Mouse (Mus musculus) limb, embryonic 14.5 days (tissue): ENCODE data around the gene Fgf11. TPM values are rescaled to one million over a fixed set of nuclear protein-coding genes. Genes with fewer than 3 reads are reported as not detected.
A peak's percentile ranks its signal among the peaks of the same experiment; 100 is the strongest.

ENCODE experiments used
- ATAC-seq: fragments of 200-750 bp; cut with Nextera tagmentation; 2 replicates; pipeline ENCODE4 v1.8.0; 2017; ENCODE audit warnings: low read depth, moderate number of reproducible peaks, moderate TSS enrichment; ENCODE audit not compliant: low FRiP score
- DNase-seq: peaks from one replicate; pipeline ENCODE4 v3.0.0-alpha.2; 2015; ENCODE audit warnings: low spot score
- H3K27ac ChIP-seq: fragments of 300-500 bp; sonication (generic); replicated peaks from 2 replicates; pipeline ENCODE4 v1.5.1; 2014; ENCODE audit warnings: low read depth, mild to moderate bottlenecking, low read length, moderate library complexity, mixed read lengths
- H3K27me3 ChIP-seq: fragments of 300-500 bp; sonication (generic); 2 replicates; pipeline ENCODE4 v1.6.1; 2014; ENCODE audit warnings: low read length, mixed read lengths; ENCODE audit not compliant: control insufficient read depth, insufficient read depth
- H3K36me3 ChIP-seq: fragments of 300-500 bp; sonication (generic); 2 replicates; pipeline ENCODE4 v1.6.1; 2014; ENCODE audit warnings: mild to moderate bottlenecking, low read length, moderate library complexity, mixed read lengths; ENCODE audit not compliant: control insufficient read depth, insufficient read depth
- H3K4me1 ChIP-seq: fragments of 300-500 bp; sonication (generic); 2 replicates; pipeline ENCODE4 v1.6.1; 2014; ENCODE audit warnings: antibody characterized with exemption, low read length, mixed read lengths; ENCODE audit not compliant: control insufficient read depth, insufficient read depth
- H3K4me2 ChIP-seq: fragments of 300-500 bp; sonication (generic); replicated peaks from 2 replicates; pipeline ENCODE4 v1.6.1; 2014; ENCODE audit warnings: low read depth, mild to moderate bottlenecking, low read length, moderate library complexity; ENCODE audit not compliant: severe bottlenecking
- H3K4me3 ChIP-seq: fragments of 300-500 bp; sonication (generic); replicated peaks from 2 replicates; pipeline ENCODE4 v1.5.1; 2014; ENCODE audit warnings: low read length
- H3K9ac ChIP-seq: fragments of 300-500 bp; sonication (generic); 2 replicates; pipeline ENCODE4 v1.6.1; 2014; ENCODE audit warnings: mild to moderate bottlenecking, low read depth, low read length, moderate library complexity; ENCODE audit not compliant: severe bottlenecking
- H3K9me3 ChIP-seq: fragments of 300-500 bp; sonication (generic); 2 replicates; pipeline ENCODE4 v1.6.1; 2016; ENCODE audit warnings: low read length; ENCODE audit not compliant: control insufficient read depth
- POLR2A ChIP-seq: fragments of 200-500 bp; IDR thresholded peaks from 2 replicates; pipeline ENCODE4 v1.8.0; 2012; ENCODE audit warnings: inconsistent platforms, mild to moderate bottlenecking, moderate library complexity, borderline replicate concordance; ENCODE audit not compliant: insufficient read depth, insufficient read length; ENCODE audit errors: extremely low read depth
- WGBS: fragments of 180-500 bp; shearing (Covaris S2); extraction: QIAGEN DNeasy Blood & Tissue Kit; methylation state at CpG from one replicate; pipeline ENCODE4 v1.1.7; 2014; 5-methylcytosine and 5-hydroxymethylcytosine counted together
- polyA plus RNA-seq, 2 experiments: library from polyadenylated mRNA; depleted of rRNA in 1 of 2; stranded (reverse) in 1 of 2; unstranded in 1 of 2; fragments of >200 nt; fragmentation: Nextera tagmentation in 1 of 2; extraction: Ambion mirVana in 1 of 2; gene quantifications; 2 replicates each; pipeline versions ENCODE4 v1.2.1 to v1.2.3; 2012 to 2014

Gene Fgf11
- polyA plus RNA-seq, 2 experiments: 2.2 to 17.2 TPM

- TF ChIP-seq POLR2A: no peak
- 1% methylated on average over 31 of the region's 36 CpGs for WGBS
- peak overlapping the region; percentile 61 for H3K4me3 ChIP-seq
- no peaks in the 10 kb centered on the region for H3K9me3 ChIP-seq
- H3K9ac ChIP-seq: peak overlapping the region; percentile 57
- peak; percentile 80 for DNase-seq
- no peaks in the 10 kb centered on the region for H3K36me3 ChIP-seq
- ATAC-seq: peak; percentile 64
- peaks cover 39% of the 10 kb centered on the region for H3K27me3 ChIP-seq
- H3K4me1 ChIP-seq: peaks cover 56% of the 10 kb centered on the region
- peak overlapping the region; percentile 94 for H3K4me2 ChIP-seq
- H3K27ac ChIP-seq: peak overlapping the region; percentile 74
Measured at GRCm38 (mm10) chr11:69800392-69801197, 1.1 kb downstream of the Fgf11 start.

- ATAC-seq: no peak
- Histone ChIP-seq H3K27ac (peak overlapping the region; percentile 74; the same call in 1 of the 2 replicates), H3K9me3 (no peaks in the 10 kb centered on the region), H3K27me3 (peaks cover 34% of the 10 kb centered on the region), H3K36me3 (no peaks in the 10 kb centered on the region), H3K9ac (peak overlapping the region; percentile 57; the same call in 1 of the 2 replicates), H3K4me2 (peak overlapping the region; percentile 94), H3K4me3 (peak overlapping the region; percentile 61), H3K4me1 (peaks cover 54% of the 10 kb centered on the region)
- no peak for TF ChIP-seq POLR2A
- peak; percentile 42 for DNase-seq
- 0% methylated on average over 11 of the region's 11 CpGs for WGBS
Measured at GRCm38 (mm10) chr11:69800138-69800391, 1.6 kb downstream of the Fgf11 start.

GRCm38 (mm10) chr11:69799394-69800137 lies 2.1 kb downstream of the Fgf11 start:
- ATAC-seq (no peak), DNase-seq (peak; percentile 19)
- Histone ChIP-seq H3K4me1 (peaks cover 49% of the 10 kb centered on the region), H3K27ac (peak overlapping the region; percentile 74; the same call in 1 of the 2 replicates), H3K27me3 (peaks cover 29% of the 10 kb centered on the region), H3K9ac (no peak overlapping the region), H3K4me2 (peak overlapping the region; percentile 94), H3K9me3 (no peaks in the 10 kb centered on the region), H3K36me3 (no peaks in the 10 kb centered on the region), H3K4me3 (peak overlapping the region; percentile 61)
- no peak for TF ChIP-seq POLR2A
- WGBS: 27% methylated on average over 12 of the region's 12 CpGs

GRCm38 (mm10) chr11:69797924-69798323 lies 3.7 kb downstream of the Fgf11 start:
- Histone ChIP-seq H3K27ac (no peak overlapping the region), H3K4me3 (no peak overlapping the region), H3K27me3 (peaks cover 12% of the 10 kb centered on the region), H3K9ac (no peak overlapping the region), H3K4me1 (peaks cover 32% of the 10 kb centered on the region), H3K9me3 (no peaks in the 10 kb centered on the region), H3K4me2 (no peak overlapping the region), H3K36me3 (no peaks in the 10 kb centered on the region)
- DNase-seq (no peak), ATAC-seq (no peak)
- 71% methylated on average over 7 of the region's 7 CpGs for WGBS
- TF ChIP-seq POLR2A: no peak

- Histone ChIP-seq H3K4me2 (peak overlapping the region; percentile 91), H3K27ac (no peak overlapping the region), H3K9ac (peak overlapping the region; percentile 52; the same call in 1 of the 2 replicates), H3K27me3 (no peaks in the 10 kb centered on the region), H3K9me3 (no peaks in the 10 kb centered on the region), H3K36me3 (no peaks in the 10 kb centered on the region), H3K4me3 (peak overlapping the region; percentile 48), H3K4me1 (peaks cover 16% of the 10 kb centered on the region)
- no peak for DNase-seq
- TF ChIP-seq POLR2A: no peak
- no peak for ATAC-seq
- 2% methylated on average over 13 of the region's 13 CpGs for WGBS
Measured at GRCm38 (mm10) chr11:69795983-69796435, 5.6 kb downstream of the Fgf11 start.
